Mouse (Mus musculus) CH12.LX (cell line): ENCODE results near the gene Csk. TPM values are rescaled to one million over a fixed set of nuclear protein-coding genes. Genes with fewer than 3 reads are reported as not detected.

Source experiments
- DNase-seq: peaks from one replicate; pipeline ENCODE4 v3.0.0-alpha.2; 2013; ENCODE audit errors: extremely low read depth
- H3K27ac ChIP-seq: 2 replicates; pipeline ENCODE4 v1.5.1; 2012; ENCODE audit warnings: low read depth, mild to moderate bottlenecking, control low read depth, moderate library complexity; ENCODE audit not compliant: insufficient read depth
- H3K27me3 ChIP-seq: replicated peaks from 2 replicates; pipeline ENCODE3; 2012; ENCODE audit warnings: inconsistent platforms
- H3K36me3 ChIP-seq, 2 experiments: replicated peaks in 1 of 2; 2 replicates each; pipeline versions ENCODE3 to v1.6.1; 2012; ENCODE audit warnings: inconsistent platforms in 1 of 2, low read length in 1 of 2, mild to moderate bottlenecking in 1 of 2, mixed read lengths in 1 of 2, moderate library complexity in 1 of 2; ENCODE audit not compliant: control insufficient read depth in 1 of 2, insufficient read depth in 1 of 2
- H3K4me1 ChIP-seq, 2 experiments: 2 replicates each; pipeline ENCODE4 v1.6.1; 2012; ENCODE audit warnings: inconsistent platforms in 1 of 2, moderate library complexity in 1 of 2; ENCODE audit not compliant: insufficient read depth in 2 of 2, control insufficient read depth in 1 of 2
- H3K4me2 ChIP-seq: 2 replicates; pipeline ENCODE4 v1.6.1; 2012; ENCODE audit warnings: low read depth, mild to moderate bottlenecking, control low read depth; ENCODE audit not compliant: poor library complexity, insufficient read depth, severe bottlenecking
- H3K4me3 ChIP-seq, 3 experiments: fragments of 150-350 bp in 1 of 3; sonication (generic) in 1 of 3; replicated peaks in 1 of 3; 2 replicates each; pipeline versions ENCODE3 to v1.5.1; 2011 to 2012; ENCODE audit warnings: low read depth in 2 of 3, low read length in 2 of 3, mild to moderate bottlenecking in 2 of 3, moderate library complexity in 2 of 3, control low read depth in 1 of 3, improper control_type of control experiment in 1 of 3, inconsistent platforms in 1 of 3, mixed read lengths in 1 of 3; ENCODE audit not compliant: poor library complexity in 1 of 3
- H3K79me2 ChIP-seq: replicated peaks from 2 replicates; pipeline ENCODE4 v1.6.1; 2012; ENCODE audit warnings: mild to moderate bottlenecking, moderate library complexity; ENCODE audit not compliant: control insufficient read depth, poor library complexity, insufficient read depth, severe bottlenecking; ENCODE audit errors: extremely low read depth
- H3K9ac ChIP-seq: 2 replicates; pipeline ENCODE4 v1.6.1; 2012; ENCODE audit warnings: low read depth, mild to moderate bottlenecking, control low read depth, moderate library complexity; ENCODE audit not compliant: insufficient read depth
- H3K9me3 ChIP-seq: replicated peaks from 2 replicates; pipeline ENCODE3; 2012; ENCODE audit warnings: low read length, inconsistent platforms, mixed read lengths
- CHD2 ChIP-seq: IDR thresholded peaks from 2 replicates; pipeline ENCODE4 v1.6.1; 2011; ENCODE audit warnings: low read length, improper control_type of control experiment
- CTCF ChIP-seq, 2 experiments: IDR thresholded peaks in 1 of 2; conservative IDR thresholded peaks in 1 of 2; 2 replicates each; pipeline ENCODE4 v1.5.1; 2011 to 2012; ENCODE audit warnings: low read depth in 2 of 2, low read length in 2 of 2, improper control_type of control experiment in 1 of 2, inconsistent platforms in 1 of 2, mild to moderate bottlenecking in 1 of 2, moderate library complexity in 1 of 2
- ETS1 ChIP-seq: conservative IDR thresholded peaks from 2 replicates; pipeline ENCODE4 v1.6.1; 2012; ENCODE audit warnings: low read depth, mild to moderate bottlenecking, inconsistent platforms, low read length, improper control_type of control experiment, moderate library complexity
- GABPA ChIP-seq: IDR thresholded peaks from 2 replicates; pipeline ENCODE4 v1.6.1; 2012; ENCODE audit warnings: low read depth, low read length, improper control_type of control experiment, inconsistent platforms; ENCODE audit not compliant: insufficient replicate concordance
- IRF4 ChIP-seq: IDR thresholded peaks from 2 replicates; pipeline ENCODE4 v1.6.1; 2014; ENCODE audit warnings: low read depth, mild to moderate bottlenecking, inconsistent platforms, low read length, improper control_type of control experiment
- JUN ChIP-seq: IDR thresholded peaks from 2 replicates; pipeline ENCODE4 v1.6.1; 2011; ENCODE audit warnings: low read depth, mild to moderate bottlenecking, low read length, improper control_type of control experiment, moderate library complexity; ENCODE audit not compliant: insufficient read depth
- JUND ChIP-seq: conservative IDR thresholded peaks from 2 replicates; pipeline ENCODE4 v1.6.1; 2011; ENCODE audit warnings: low read depth, low read length, improper control_type of control experiment
- MAFK ChIP-seq: IDR thresholded peaks from 2 replicates; pipeline ENCODE4 v1.6.1; 2011; ENCODE audit warnings: low read length, improper control_type of control experiment; ENCODE audit not compliant: insufficient replicate concordance
- MAZ ChIP-seq: IDR thresholded peaks from 2 replicates; pipeline ENCODE4 v1.6.1; 2012; ENCODE audit warnings: low read depth, mild to moderate bottlenecking, inconsistent platforms, low read length, improper control_type of control experiment, moderate library complexity
- MYC ChIP-seq: IDR thresholded peaks from 2 replicates; pipeline ENCODE4 v1.6.1; 2011; ENCODE audit warnings: low read depth, mild to moderate bottlenecking, improper control_type of control experiment, low read length
- NELFE ChIP-seq: IDR thresholded peaks from 2 replicates; pipeline ENCODE4 v1.6.1; 2011; ENCODE audit warnings: low read depth, low read length, improper control_type of control experiment
- PAX5 ChIP-seq: IDR thresholded peaks from 2 replicates; pipeline ENCODE4 v1.6.1; 2012; ENCODE audit warnings: low read length, inconsistent platforms, mixed read lengths
- POLR2A ChIP-seq: IDR thresholded peaks from 2 replicates; pipeline ENCODE4 v1.6.1; 2011; ENCODE audit warnings: low read depth, mild to moderate bottlenecking, improper control_type of control experiment, low read length
- RAD21 ChIP-seq: IDR thresholded peaks from 2 replicates; pipeline ENCODE4 v1.6.1; 2011; ENCODE audit warnings: low read depth, mild to moderate bottlenecking, low read length, improper control_type of control experiment, moderate library complexity
- RCOR1 ChIP-seq: conservative IDR thresholded peaks from 2 replicates; pipeline ENCODE4 v1.6.1; 2012; ENCODE audit warnings: low read depth, mild to moderate bottlenecking, inconsistent platforms, low read length, improper control_type of control experiment
- TBP ChIP-seq: conservative IDR thresholded peaks from 2 replicates; pipeline ENCODE4 v1.6.1; 2011; ENCODE audit warnings: low read depth, low read length, improper control_type of control experiment
- TCF12 ChIP-seq: IDR thresholded peaks from 2 replicates; pipeline ENCODE4 v1.6.1; 2014; ENCODE audit warnings: low read depth, mild to moderate bottlenecking, inconsistent platforms, low read length, improper control_type of control experiment
- USF1 ChIP-seq: IDR thresholded peaks from 2 replicates; pipeline ENCODE4 v1.6.1; 2014; ENCODE audit warnings: low read depth, mild to moderate bottlenecking, inconsistent platforms, low read length, improper control_type of control experiment
- ZKSCAN1 ChIP-seq: IDR thresholded peaks from 2 replicates; pipeline ENCODE4 v1.6.1; 2012; ENCODE audit warnings: low read depth, inconsistent platforms, low read length, improper control_type of control experiment, borderline replicate concordance
- ZNF384 ChIP-seq: IDR thresholded peaks from 2 replicates; pipeline ENCODE4 v1.6.1; 2012; ENCODE audit warnings: low read depth, low read length, improper control_type of control experiment, inconsistent platforms
- dilution Hi-C: fragments of 300-500 bp; cut with MboI; formaldehyde crosslinking; loops from 2 replicates; pipeline ENCODE4 v1.14.3; 2020; ENCODE audit warnings: low sequenced_read_pairs; ENCODE audit not compliant: extremely low pct_unique_long_range_greater_than_20kb, extremely low pct_ligation_motif_present
- in situ Hi-C: fragments of 300-500 bp; cut with MboI; formaldehyde crosslinking; loops from 3 replicates; pipeline ENCODE4 v1.14.3; 2019; ENCODE audit warnings: low sequenced_read_pairs, low pct_ligation_motif_present, low pct_unique_long_range_greater_than_20kb, mixed read lengths
- polyA plus RNA-seq: library from polyadenylated mRNA; unstranded; fragments of >175 nt; gene quantifications from 2 replicates; pipeline ENCODE4 v1.2.1, GENCODE M21; 2012; ENCODE audit warnings: low read depth; ENCODE audit not compliant: insufficient read length
- total RNA-seq, 2 experiments: library from RNA; depleted of rRNA; stranded (reverse); fragments of 300-350 nt in 1 of 2; fragments of >200 nt in 1 of 2; gene quantifications; 2 replicates each; pipeline ENCODE4 v1.2.3; 2012 to 2014

The Csk gene
- total and polyA plus RNA-seq, 3 experiments = 111 to 153 (median 111) TPM

DNA sequence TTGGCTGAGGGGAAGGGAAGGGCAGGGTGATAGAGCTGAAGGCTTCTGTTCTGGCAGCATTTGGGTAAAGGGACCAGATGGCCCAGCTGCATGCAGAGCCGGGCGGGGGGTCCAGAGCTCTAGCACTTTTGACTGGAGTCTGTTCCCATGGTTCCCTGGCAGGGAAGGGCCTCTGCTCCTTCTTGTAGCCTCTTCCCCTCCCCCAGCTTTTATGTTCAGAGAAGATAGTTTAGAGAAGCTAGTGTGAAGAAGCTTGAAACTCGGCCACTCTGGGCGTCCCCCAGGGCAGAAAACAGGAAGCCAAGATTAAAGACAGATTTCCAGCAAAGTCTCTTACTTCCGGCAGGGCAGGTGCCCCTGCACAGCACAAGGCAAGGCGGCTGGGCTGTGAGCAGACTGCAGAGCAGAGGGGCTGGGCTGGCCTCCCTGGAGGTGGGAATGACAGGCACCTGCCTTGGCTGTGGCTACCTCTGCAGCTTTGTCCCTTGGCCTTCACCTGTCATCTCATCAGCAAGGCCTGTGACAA is 2.6 kb downstream of the Csk start (continued):
- 0 out of 2 replicates have a peak, but pooled peaks have one; percentile 41 for TF ChIP-seq TBP
- TF ChIP-seq MAFK = no peak
- TF ChIP-seq RCOR1 = no peak
- peak; percentile 61; the same call in 1 of the 2 replicates for TF ChIP-seq TCF12
- TF ChIP-seq NELFE = no peak

DNA sequence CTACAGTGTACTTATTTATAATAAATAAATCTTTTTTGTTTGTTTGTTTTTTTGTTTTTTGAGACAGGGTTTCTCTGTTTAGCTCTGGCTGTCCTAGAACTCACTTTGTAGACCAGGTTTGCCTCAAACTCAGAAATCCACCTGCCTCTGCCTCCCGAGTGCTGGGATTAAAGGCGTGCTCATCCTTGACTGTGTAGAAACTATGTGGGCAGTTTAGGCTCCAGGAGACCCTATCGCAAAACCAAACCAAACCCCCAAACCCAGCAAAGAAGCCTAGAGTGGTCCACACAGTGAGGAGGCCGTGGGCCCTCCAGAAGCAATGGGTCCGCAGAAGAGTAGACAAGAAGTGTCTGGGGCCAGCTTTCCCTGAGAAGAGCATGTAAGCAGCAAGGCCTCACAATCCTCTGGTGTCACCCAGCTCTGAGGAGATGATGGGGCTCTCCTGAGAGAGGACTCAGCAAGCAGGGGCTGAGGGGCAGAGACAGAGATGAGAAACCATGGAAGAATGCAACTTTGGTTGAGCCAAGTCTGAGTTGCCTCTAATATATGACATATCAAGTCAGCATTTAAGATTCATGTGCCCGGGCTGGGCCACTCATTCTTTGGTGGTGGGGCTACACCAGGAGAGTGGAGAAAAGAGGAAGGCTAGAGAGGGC is 3.2 kb downstream of the Csk start:
- peak overlapping the region; percentile 2; the same call in 1 of the 2 replicates for H3K9ac ChIP-seq
- H3K36me3 ChIP-seq = peaks cover 0 to 2% of the 10 kb centered on the region in 2 experiments
- DNase-seq = no peak
- H3K9me3 ChIP-seq = no peaks in the 10 kb centered on the region
- H3K27me3 ChIP-seq = no peaks in the 10 kb centered on the region
- peak overlapping the region; percentile 35; the same call in 1 of the 2 replicates for H3K4me2 ChIP-seq
- dilution Hi-C loops (no loop called here), in situ Hi-C loops (loop anchor here (5.0 to 10.0 kb wide), 3 partner anchors 33 to 345 kb away; partner anchors contain the start of gene Cox5a)
- TF ChIP-seq IRF4 (no peak), USF1 (no peak), ZKSCAN1 (no peak), ETS1 (no peak), CTCF (conservative IDR thresholded peaks at IDR 0.05 in 1 of 2, IDR thresholded peaks at IDR 0.05 in 1 of 2; ENCODE audit: low read depth in 2 of 2, low read length in 2 of 2) (no peak), POLR2A (no peak), RAD21 (no peak), MAZ (no peak), GABPA (no peak), MYC (no peak), JUN (no peak), ZNF384 (no peak), JUND (no peak), CHD2 (no peak), PAX5 (no peak), RCOR1 (no peak)
- TF ChIP-seq, all 38 proteins: peak for 0
- H3K27ac ChIP-seq = peak overlapping the region; percentile 63
- H3K4me1 ChIP-seq = peaks cover 20 to 70% of the 10 kb centered on the region in 2 experiments
- no peaks in the 10 kb centered on the region for H3K79me2 ChIP-seq
- H3K4me3 ChIP-seq = peak overlapping the region in 1 of 3 experiments; percentile 42
